Mouse (Mus musculus) cerebellum, adult 2 months (tissue): ENCODE results near the gene Pak6. TPM values are rescaled to one million over a fixed set of nuclear protein-coding genes. Genes with fewer than 3 reads are reported as not detected.

Source experiments
- DNase-seq, 2 experiments: peaks; one replicate each; pipeline ENCODE4 v3.0.0; 2021
- H3K27ac ChIP-seq: fragments of 200-500 bp; 2 replicates; pipeline ENCODE4 v1.5.1; 2012; ENCODE audit warnings: low read length, control low read depth, inconsistent platforms; ENCODE audit not compliant: insufficient read depth
- H3K27me3 ChIP-seq: fragments of 200-500 bp; 2 replicates; pipeline ENCODE4 v1.6.1; 2012; ENCODE audit warnings: inconsistent platforms, mild to moderate bottlenecking, low read length, moderate library complexity; ENCODE audit not compliant: control insufficient read depth, insufficient read depth
- H3K4me1 ChIP-seq: fragments of 200-500 bp; 2 replicates; pipeline ENCODE4 v1.6.1; 2011; ENCODE audit warnings: low read length; ENCODE audit not compliant: control insufficient read depth, insufficient read depth
- H3K4me3 ChIP-seq: fragments of 200-500 bp; replicated peaks from 2 replicates; pipeline ENCODE3; 2011; ENCODE audit warnings: mild to moderate bottlenecking, low read depth, low read length, control low read depth; ENCODE audit not compliant: insufficient read depth
- CTCF ChIP-seq: fragments of 200-500 bp; IDR thresholded peaks from 2 replicates; pipeline ENCODE4 v1.5.1; 2011; ENCODE audit warnings: low read depth, mild to moderate bottlenecking, control low read depth, low read length, moderate library complexity, borderline replicate concordance; ENCODE audit not compliant: insufficient read depth
- POLR2A ChIP-seq: fragments of 200-500 bp; IDR thresholded peaks from 2 replicates; pipeline ENCODE4 v1.6.1; 2011; ENCODE audit warnings: low read length, control low read depth, borderline replicate concordance; ENCODE audit not compliant: insufficient read depth
- WGBS: fragments of 180-500 bp; shearing (Covaris S2); methylation state at CpG from one replicate; pipeline ENCODE4 v1.1.7; 2018; 5-methylcytosine and 5-hydroxymethylcytosine counted together
- polyA plus RNA-seq: library from polyadenylated mRNA; depleted of rRNA; stranded (reverse); fragments of >200 nt; gene quantifications from 2 replicates; pipeline ENCODE4 v1.2.3, GENCODE M21; 2012

Gene Pak6
- polyA plus RNA-seq, 1 experiment, result 6.4 TPM

GRCm38 (mm10) chr2:118665616-118666015 lies 2.5 kb downstream of the Pak6 start:
- DNase-seq, result no peak
- Histone ChIP-seq H3K27ac (no peak overlapping the region), H3K27me3 (no peaks in the 10 kb centered on the region), H3K4me1 (peaks cover 4% of the 10 kb centered on the region; the same call in 1 of the 2 replicates), H3K4me3 (no peak overlapping the region)
- TF ChIP-seq POLR2A (no peak), CTCF (no peak)
- WGBS, result 98% methylated on average over 4 of the region's 4 CpGs

DNA sequence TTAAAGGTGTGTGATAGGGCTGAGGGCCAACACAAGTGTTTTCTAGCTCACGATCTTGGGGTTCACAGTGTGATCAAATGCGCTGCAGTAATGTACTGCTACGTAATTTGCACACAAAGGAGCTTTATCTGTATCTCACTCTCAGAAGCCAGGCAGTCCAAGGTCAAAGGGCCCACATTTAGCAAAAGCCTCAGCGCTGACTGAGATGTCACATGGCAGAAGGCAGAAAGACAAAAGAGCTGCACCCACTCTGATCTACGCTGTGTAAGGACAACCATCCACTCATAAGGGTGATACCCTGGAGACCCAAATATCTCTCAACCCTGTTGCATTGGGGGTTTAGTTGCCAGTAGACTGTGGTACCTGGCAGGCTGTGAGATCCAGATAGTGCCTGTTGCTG lies 4.1 kb downstream of the Pak6 start:
- Histone ChIP-seq H3K27ac (no peak overlapping the region), H3K27me3 (no peaks in the 10 kb centered on the region), H3K4me1 (peaks cover 4% of the 10 kb centered on the region; the same call in 1 of the 2 replicates), H3K4me3 (no peak overlapping the region)
- TF ChIP-seq POLR2A (no peak), CTCF (no peak)
- 89% methylated on average over 5 of the region's 5 CpGs for WGBS
- no peak for DNase-seq

- WGBS, result 63% methylated on average over 6 of the region's 6 CpGs
Measured at GRCm38 (mm10) chr2:118669245-118669644, 6.1 kb downstream of the Pak6 start.

DNA sequence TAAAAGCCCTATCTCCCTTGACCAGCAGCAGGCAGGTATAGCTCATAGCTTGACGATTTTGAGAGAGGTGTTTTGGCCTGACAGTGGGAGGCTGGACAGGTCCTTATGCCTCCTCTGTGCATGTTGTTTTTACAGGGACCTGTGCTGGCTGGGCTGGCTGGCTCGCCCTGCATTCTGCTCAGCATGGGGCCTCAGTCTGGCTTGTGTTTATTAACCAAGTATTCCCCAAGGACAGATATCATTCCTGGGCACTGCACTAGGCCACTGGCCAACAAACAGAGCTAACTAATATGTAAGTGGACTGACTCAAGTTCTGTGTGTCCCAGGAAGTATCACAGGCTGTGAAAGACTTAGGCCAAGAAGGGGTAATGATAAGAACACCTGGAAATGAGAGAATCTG lies 6.7 kb downstream of the Pak6 start:
- no peaks in the 10 kb centered on the region for H3K27me3 ChIP-seq
- H3K27ac ChIP-seq, result no peak overlapping the region
- TF ChIP-seq CTCF (no peak), POLR2A (no peak)
- DNase-seq, result no peak
- 8% methylated on average over 2 of the region's 2 CpGs for WGBS
- no peaks in the 10 kb centered on the region for H3K4me1 ChIP-seq
- no peak overlapping the region for H3K4me3 ChIP-seq

More at GRCm38 (mm10) chr2:118669245-118669644, 6.1 kb downstream of the Pak6 start:
- Histone ChIP-seq H3K27me3 (no peaks in the 10 kb centered on the region), H3K4me3 (no peak overlapping the region), H3K27ac (no peak overlapping the region), H3K4me1 (no peaks in the 10 kb centered on the region)
- TF ChIP-seq POLR2A (no peak), CTCF (no peak)
- DNase-seq, result no peak

DNA sequence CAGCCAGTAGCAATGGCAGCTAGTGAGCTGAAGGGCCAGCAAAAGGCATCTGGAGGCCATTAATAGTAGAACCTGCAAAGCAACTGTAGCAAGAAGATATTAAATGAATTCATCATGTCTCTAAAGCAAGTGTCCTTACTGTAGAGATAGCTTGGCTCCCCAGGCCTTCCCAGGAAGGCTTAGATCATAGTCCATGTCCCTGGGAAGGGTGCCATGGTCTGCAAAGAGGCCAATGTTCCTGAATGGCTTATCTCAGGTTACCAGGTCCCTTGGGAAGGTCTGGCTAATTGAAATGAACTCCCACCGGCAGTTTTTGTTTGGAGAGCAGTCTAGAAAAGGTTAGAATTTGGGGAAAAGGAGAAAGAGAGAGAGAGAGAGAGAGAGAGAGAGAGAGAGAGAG lies 8.6 kb downstream of the Pak6 start:
- H3K4me3 ChIP-seq, result no peak overlapping the region
- DNase-seq, result no peak
- no peaks in the 10 kb centered on the region for H3K27me3 ChIP-seq
- H3K4me1 ChIP-seq, result no peaks in the 10 kb centered on the region
- TF ChIP-seq CTCF (no peak), POLR2A (no peak)
- no peak overlapping the region for H3K27ac ChIP-seq
- 71% methylated on average over 1 of the region's 1 CpGs for WGBS

- no peak for DNase-seq
- Histone ChIP-seq H3K27ac (no peak overlapping the region), H3K4me3 (no peak overlapping the region), H3K4me1 (no peaks in the 10 kb centered on the region), H3K27me3 (no peaks in the 10 kb centered on the region)
- TF ChIP-seq CTCF, result no peak
- TF ChIP-seq POLR2A, result no peak
- WGBS, result 49% methylated on average over 15 of the region's 15 CpGs
Measured at GRCm38 (mm10) chr2:118673686-118674465, 10.8 kb downstream of the Pak6 start.

DNA sequence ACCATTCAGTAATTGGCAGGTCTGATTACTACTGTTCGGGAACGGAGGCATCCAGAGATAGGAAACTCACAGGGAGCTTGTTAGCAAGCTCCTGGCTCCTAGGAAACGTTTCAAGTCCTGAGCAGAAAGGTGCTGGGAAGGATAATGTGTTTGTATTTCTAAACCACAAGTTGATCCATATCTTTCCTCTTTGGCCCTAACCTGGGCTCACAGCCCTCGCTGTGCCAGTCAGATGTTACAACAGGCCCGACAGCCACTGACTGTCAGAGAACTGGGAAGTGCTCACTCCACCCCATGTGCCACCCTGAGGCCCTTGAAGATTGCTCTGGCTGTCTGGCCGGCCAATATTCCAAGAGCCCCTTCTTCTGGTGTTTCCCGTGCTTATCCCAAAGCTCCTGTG lies 11.4 kb downstream of the Pak6 start:
- TF ChIP-seq POLR2A (no peak), CTCF (no peak)
- Histone ChIP-seq H3K4me3 (no peak overlapping the region), H3K27ac (no peak overlapping the region), H3K4me1 (no peaks in the 10 kb centered on the region), H3K27me3 (no peaks in the 10 kb centered on the region)
- WGBS, result 59% methylated on average over 7 of the region's 7 CpGs
- DNase-seq, result no peak
